Mouse (Mus musculus) myocyte (in vitro differentiated cells): ENCODE data around the gene Rps6ka3. TPM values are rescaled to one million over a fixed set of nuclear protein-coding genes. Genes with fewer than 3 reads are reported as not detected.

Source experiments
- H3K27me3 ChIP-seq: one replicate; pipeline ENCODE4 v1.6.1; 2011; ENCODE audit not compliant: control insufficient read depth, insufficient read depth, insufficient read length
- H3K36me3 ChIP-seq: one replicate; pipeline ENCODE4 v1.6.1; 2011; ENCODE audit not compliant: control insufficient read depth, insufficient read depth
- H3K4me2 ChIP-seq: one replicate; pipeline ENCODE4 v1.6.1; 2011; ENCODE audit warnings: low read depth, control low read depth
- H3K4me3 ChIP-seq: one replicate; pipeline ENCODE4 v1.5.1; 2011; ENCODE audit warnings: mild to moderate bottlenecking, control low read depth, moderate library complexity
- H3K79me2 ChIP-seq: one replicate; pipeline ENCODE4 v1.6.1; 2011; ENCODE audit not compliant: control insufficient read depth, insufficient read depth
- H3ac ChIP-seq: one replicate; pipeline ENCODE4 v1.6.1; 2011; ENCODE audit not compliant: control insufficient read depth, insufficient read length
- CEBPB ChIP-seq: IDR thresholded peaks from 2 replicates; pipeline ENCODE4 v1.6.1; 2011; ENCODE audit warnings: mild to moderate bottlenecking, moderate library complexity; ENCODE audit not compliant: poor library complexity, insufficient read depth, severe bottlenecking
- E2F4 ChIP-seq: IDR thresholded peaks from one replicate; pipeline ENCODE4 v1.6.1; 2011; ENCODE audit warnings: mild to moderate bottlenecking, control low read depth, moderate library complexity; ENCODE audit not compliant: insufficient read depth
- MAX ChIP-seq: IDR thresholded peaks from one replicate; pipeline ENCODE4 v1.6.1; 2011; ENCODE audit warnings: low read depth, mild to moderate bottlenecking, control low read depth
- MYOD1 ChIP-seq, 3 experiments: IDR thresholded peaks; one replicate each; pipeline ENCODE4 v1.6.1; 2011; ENCODE audit warnings: control low read depth in 2 of 3, low read depth in 2 of 3, mild to moderate bottlenecking in 2 of 3, moderate library complexity in 1 of 3; ENCODE audit not compliant: insufficient read length in 2 of 3, control insufficient read depth in 1 of 3
- MYOG ChIP-seq, 3 experiments: IDR thresholded peaks; one replicate each; pipeline ENCODE4 v1.6.1; 2011; ENCODE audit warnings: control low read depth in 2 of 3, low read depth in 2 of 3, mild to moderate bottlenecking in 2 of 3; ENCODE audit not compliant: insufficient read length in 2 of 3, control insufficient read depth in 1 of 3, insufficient read depth in 1 of 3
- POLR2A ChIP-seq: IDR thresholded peaks from one replicate; pipeline ENCODE4 v1.6.1; 2011; ENCODE audit warnings: low read depth, mild to moderate bottlenecking, control low read depth, moderate library complexity; ENCODE audit not compliant: insufficient read length
- POLR2AphosphoS2 ChIP-seq: IDR thresholded peaks from one replicate; pipeline ENCODE4 v1.6.1; 2011; ENCODE audit warnings: low read depth, control low read depth; ENCODE audit not compliant: insufficient read length
- REST ChIP-seq: IDR thresholded peaks from one replicate; pipeline ENCODE4 v1.6.1; 2011; ENCODE audit warnings: mild to moderate bottlenecking, control low read depth, moderate library complexity; ENCODE audit not compliant: insufficient read depth, insufficient read length
- SRF ChIP-seq: IDR thresholded peaks from one replicate; pipeline ENCODE4 v1.6.1; 2011; ENCODE audit warnings: low read depth; ENCODE audit not compliant: control insufficient read depth, insufficient read length
- TCF12 ChIP-seq: IDR thresholded peaks from one replicate; pipeline ENCODE4 v1.6.1; 2011; ENCODE audit warnings: mild to moderate bottlenecking, control low read depth; ENCODE audit not compliant: poor library complexity, insufficient read depth, severe bottlenecking
- TCF3 ChIP-seq: IDR thresholded peaks from one replicate; pipeline ENCODE4 v1.6.1; 2011; ENCODE audit warnings: low read depth, control low read depth; ENCODE audit not compliant: insufficient read length
- USF1 ChIP-seq: IDR thresholded peaks from one replicate; pipeline ENCODE4 v1.6.1; 2011; ENCODE audit warnings: low read depth, mild to moderate bottlenecking, control low read depth, moderate library complexity
- polyA plus RNA-seq: library from polyadenylated mRNA; unstranded; fragments of >200 nt; fragmentation: generic; extraction: Trizol; gene quantifications from one replicate; pipeline ENCODE4 v1.2.1, GENCODE M21; 2012; ENCODE audit warnings: missing spikeins

The Rps6ka3 gene
- polyA plus RNA-seq, 1 experiment = 10.0 TPM

DNA sequence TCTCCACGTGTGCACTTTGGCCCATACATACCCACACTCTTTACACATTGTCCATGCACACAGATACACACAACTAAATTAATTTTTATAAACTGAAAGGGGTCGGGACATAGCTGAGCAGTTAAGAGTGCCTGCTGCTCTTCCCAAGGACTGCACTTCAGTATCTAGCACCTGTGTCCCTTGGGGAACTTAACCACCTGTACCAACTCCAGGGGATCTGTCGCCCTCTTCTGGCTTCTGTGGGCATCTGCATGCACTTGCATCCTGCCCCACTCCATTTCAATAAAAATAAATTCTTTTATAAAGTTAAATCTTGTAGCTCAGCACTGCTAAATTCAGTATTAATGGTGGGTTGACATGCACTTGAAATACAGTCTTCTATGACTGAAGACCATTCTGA, 54.6 kb downstream of the Rps6ka3 start:
- no peak overlapping the region for H3K4me3 ChIP-seq
- H3K79me2 ChIP-seq = peaks cover 38% of the 10 kb centered on the region

DNA sequence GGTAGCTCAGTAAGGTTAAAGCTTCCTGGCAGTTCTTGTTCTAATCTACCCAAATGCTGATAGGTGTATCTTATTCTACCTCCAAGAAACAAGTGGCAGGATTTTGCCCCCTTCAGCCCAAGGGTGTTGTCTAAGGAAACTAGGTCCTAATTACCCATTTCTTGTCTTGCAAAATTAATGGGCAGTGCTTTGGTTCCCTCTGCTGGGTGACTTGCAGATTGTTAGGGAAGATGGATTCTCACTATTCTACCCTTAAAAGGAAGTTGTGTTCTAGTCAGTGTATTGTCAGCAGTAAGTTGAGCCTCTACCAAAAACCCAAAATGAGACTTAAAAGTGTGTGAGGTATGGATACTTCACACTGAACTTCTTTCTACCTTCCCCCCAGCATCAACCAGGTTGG, 59.0 kb downstream of the Rps6ka3 start:
- H3ac ChIP-seq = no peak overlapping the region
- H3K79me2 ChIP-seq = peaks cover 17% of the 10 kb centered on the region
- H3K4me3 ChIP-seq = no peak overlapping the region
- no peaks in the 10 kb centered on the region for H3K36me3 ChIP-seq
- no peak overlapping the region for H3K4me2 ChIP-seq
- TF ChIP-seq POLR2A (no peak), TCF12 (no peak), E2F4 (no peak), CEBPB (no peak), SRF (no peak), MAX (no peak), REST (no peak), MYOG (IDR thresholded peaks at IDR 0.05; ENCODE audit: control insufficient read depth in 1 of 3, insufficient read depth in 1 of 3, insufficient read length in 2 of 3, low read depth in 2 of 3) (no peak), MYOD1 (IDR thresholded peaks at IDR 0.05; ENCODE audit: control insufficient read depth in 1 of 3, insufficient read length in 2 of 3, low read depth in 2 of 3) (no peak), USF1 (no peak), TCF3 (no peak), POLR2AphosphoS2 (no peak)
- no peaks in the 10 kb centered on the region for H3K27me3 ChIP-seq

More for the DNA sequence above, 54.6 kb downstream of the Rps6ka3 start:
- no peak for TF ChIP-seq CEBPB
- no peak for TF ChIP-seq MYOG (IDR thresholded peaks at IDR 0.05; ENCODE audit: control insufficient read depth in 1 of 3, insufficient read depth in 1 of 3, insufficient read length in 2 of 3, low read depth in 2 of 3)
- TF ChIP-seq SRF = no peak
- no peak for TF ChIP-seq E2F4
- no peak for TF ChIP-seq REST
- no peak for TF ChIP-seq MYOD1 (IDR thresholded peaks at IDR 0.05; ENCODE audit: control insufficient read depth in 1 of 3, insufficient read length in 2 of 3, low read depth in 2 of 3)
- TF ChIP-seq USF1 = no peak
- no peak for TF ChIP-seq TCF3
- no peak for TF ChIP-seq POLR2AphosphoS2
- no peak for TF ChIP-seq POLR2A
- TF ChIP-seq TCF12 = no peak
- TF ChIP-seq MAX = no peak
- H3K27me3 ChIP-seq = no peaks in the 10 kb centered on the region
- no peak overlapping the region for H3K4me2 ChIP-seq
- no peaks in the 10 kb centered on the region for H3K36me3 ChIP-seq
- H3ac ChIP-seq = no peak overlapping the region

DNA sequence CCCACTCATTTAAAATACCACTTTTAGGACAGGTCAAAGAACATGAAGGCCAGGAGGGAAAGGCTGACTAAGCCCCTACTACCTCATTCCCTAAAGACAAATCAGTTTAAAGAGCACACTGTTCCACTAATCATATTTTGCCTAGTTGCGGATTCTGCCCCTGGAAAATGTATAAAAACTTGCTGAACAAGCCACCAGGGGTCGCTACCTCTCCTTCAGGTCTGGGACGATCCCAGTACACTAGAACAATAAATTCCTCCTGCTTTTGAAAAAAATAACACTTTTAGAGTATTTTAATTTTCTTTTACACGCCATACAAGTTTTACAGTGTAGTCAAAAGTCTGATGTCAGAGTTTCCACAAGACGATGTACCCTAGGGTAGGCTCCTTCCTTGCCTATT, 76.7 kb downstream of the Rps6ka3 start:
- Histone ChIP-seq H3K4me3 (no peak overlapping the region), H3K36me3 (no peaks in the 10 kb centered on the region), H3K4me2 (no peak overlapping the region), H3K27me3 (no peaks in the 10 kb centered on the region), H3K79me2 (no peaks in the 10 kb centered on the region), H3ac (no peak overlapping the region)
- no peak for TF ChIP-seq USF1
- TF ChIP-seq CEBPB = no peak
- no peak for TF ChIP-seq E2F4
- no peak for TF ChIP-seq TCF3
- TF ChIP-seq MYOG (IDR thresholded peaks at IDR 0.05; ENCODE audit: control insufficient read depth in 1 of 3, insufficient read depth in 1 of 3, insufficient read length in 2 of 3, low read depth in 2 of 3) = no peak
- TF ChIP-seq POLR2AphosphoS2 = no peak
- TF ChIP-seq TCF12 = no peak
- TF ChIP-seq SRF = no peak
- no peak for TF ChIP-seq REST
- no peak for TF ChIP-seq MYOD1 (IDR thresholded peaks at IDR 0.05; ENCODE audit: control insufficient read depth in 1 of 3, insufficient read length in 2 of 3, low read depth in 2 of 3)
- no peak for TF ChIP-seq MAX
- TF ChIP-seq POLR2A = no peak

GRCm38 (mm10) chrX:159295879-159296278, 85.8 kb downstream of the Rps6ka3 start:
- no peaks in the 10 kb centered on the region for H3K27me3 ChIP-seq
- TF ChIP-seq MYOG (IDR thresholded peaks at IDR 0.05; ENCODE audit: control insufficient read depth in 1 of 3, insufficient read depth in 1 of 3, insufficient read length in 2 of 3, low read depth in 2 of 3) (no peak), POLR2A (no peak), MYOD1 (IDR thresholded peaks at IDR 0.05; ENCODE audit: control insufficient read depth in 1 of 3, insufficient read length in 2 of 3, low read depth in 2 of 3) (no peak)
- no peak overlapping the region for H3K4me3 ChIP-seq

More at GRCm38 (mm10) chrX:159295879-159296278, 85.8 kb downstream of the Rps6ka3 start:
- Histone ChIP-seq H3ac (no peak overlapping the region), H3K36me3 (no peaks in the 10 kb centered on the region), H3K4me2 (no peak overlapping the region), H3K79me2 (no peaks in the 10 kb centered on the region)
